Mouse (Mus musculus): ENCODE measurements around the gene Ighmbp2. TPM values are rescaled to one million over a fixed set of nuclear protein-coding genes. Genes with fewer than 3 reads are reported as not detected.

Gene Ighmbp2
- total and polyA plus RNA-seq, 2 experiments from 2014 or later: 8.6 to 11.5 TPM

DNA sequence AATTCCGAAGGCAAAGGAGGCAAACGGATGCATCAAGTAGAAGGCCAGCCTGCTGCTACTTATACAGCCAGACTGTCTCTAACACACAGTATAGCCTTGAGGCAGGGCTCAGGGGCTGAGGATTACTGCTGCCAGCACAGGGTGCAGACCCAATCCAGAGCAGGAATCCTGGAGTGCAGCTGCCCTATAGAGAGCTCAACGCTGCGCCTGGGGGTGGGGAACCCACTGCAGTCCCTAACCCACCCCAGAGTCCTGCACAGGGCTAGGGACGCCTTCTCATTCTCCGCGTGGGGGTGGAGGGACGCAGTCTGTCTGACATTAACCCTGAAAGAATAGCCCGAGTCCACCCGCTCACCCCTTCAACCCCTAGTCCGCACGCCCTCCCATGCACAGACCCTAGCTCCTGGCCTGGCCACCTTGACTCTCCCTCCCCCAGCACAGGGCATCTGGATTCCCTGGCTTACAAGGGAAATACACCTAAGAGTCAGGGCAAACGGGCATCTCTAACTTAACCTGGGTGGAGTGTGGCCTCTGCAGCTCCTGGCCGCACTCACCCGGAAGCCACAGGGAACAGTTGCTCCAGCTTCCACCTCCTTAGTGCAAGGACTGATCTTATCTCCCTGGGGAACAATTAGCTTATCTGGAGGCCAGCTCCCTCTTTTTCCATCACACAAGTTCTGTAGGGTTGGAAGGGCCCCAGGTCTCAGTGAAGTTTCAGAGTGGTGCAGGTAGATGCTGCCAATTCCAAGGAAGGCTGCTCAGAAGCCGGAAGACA, 24.5 kb upstream of the Ighmbp2 start:
- no peaks in the 10 kb centered on the region; the same call in 1 of the 2 replicates for H3K9me3 ChIP-seq (ENCODE audit: low read length)
- H3K27me3 ChIP-seq (ENCODE audit: insufficient read depth, low read length): no peaks in the 10 kb centered on the region
- H3K36me3 ChIP-seq (ENCODE audit: insufficient read depth, low read length): no peaks in the 10 kb centered on the region
- DNase-seq (ENCODE audit: low spot score) (no peak), ATAC-seq (no peak)
- H3K4me1 ChIP-seq (ENCODE audit: insufficient read depth, low read length): no peaks in the 10 kb centered on the region
- no peak overlapping the region for H3K27ac ChIP-seq
- H3K9ac ChIP-seq (replicated peaks; ENCODE audit: low read length): no peak overlapping the region
- H3K4me2 ChIP-seq (ENCODE audit: low read depth, low read length): no peak overlapping the region
- WGBS: 56% methylated on average over 16 of the region's 16 CpGs
- no peak overlapping the region for H3K4me3 ChIP-seq (ENCODE audit: low read length)
- no peak for TF ChIP-seq CTCF (IDR thresholded peaks at IDR 0.05; ENCODE audit: low read depth)

DNA sequence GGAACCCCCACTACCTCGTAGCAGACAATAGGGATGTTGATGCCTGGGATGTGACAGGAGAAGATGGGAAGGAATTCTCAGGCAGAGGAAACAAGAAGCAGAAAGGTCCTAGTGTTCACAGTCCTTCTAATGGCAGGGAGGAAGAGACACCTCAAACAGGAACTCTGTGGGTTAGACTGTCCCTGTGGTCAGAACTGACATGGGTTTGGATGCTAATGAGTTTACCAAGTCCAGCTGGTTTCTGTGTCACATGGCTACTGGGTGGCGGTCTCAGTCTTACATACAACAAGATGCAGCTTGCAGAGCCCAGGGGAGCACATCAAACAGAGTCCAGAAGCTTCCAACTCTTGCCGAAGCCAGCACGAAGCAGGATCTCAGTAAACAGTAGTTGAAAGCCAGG, 21.2 kb upstream of the Ighmbp2 start:
- Histone ChIP-seq H3K36me3 (ENCODE audit: insufficient read depth, low read length) (no peaks in the 10 kb centered on the region), H3K9ac (replicated peaks; ENCODE audit: low read length) (no peak overlapping the region), H3K4me2 (ENCODE audit: low read depth, low read length) (no peak overlapping the region), H3K4me3 (ENCODE audit: low read length) (no peak overlapping the region), H3K4me1 (ENCODE audit: insufficient read depth, low read length) (no peaks in the 10 kb centered on the region), H3K27ac (no peak overlapping the region), H3K9me3 (ENCODE audit: low read length) (no peaks in the 10 kb centered on the region), H3K27me3 (ENCODE audit: insufficient read depth, low read length) (no peaks in the 10 kb centered on the region)
- WGBS: 72% methylated on average over 4 of the region's 4 CpGs
- no peak for ATAC-seq
- DNase-seq (ENCODE audit: low spot score): no peak
- no peak for TF ChIP-seq CTCF (IDR thresholded peaks at IDR 0.05; ENCODE audit: low read depth)

DNA sequence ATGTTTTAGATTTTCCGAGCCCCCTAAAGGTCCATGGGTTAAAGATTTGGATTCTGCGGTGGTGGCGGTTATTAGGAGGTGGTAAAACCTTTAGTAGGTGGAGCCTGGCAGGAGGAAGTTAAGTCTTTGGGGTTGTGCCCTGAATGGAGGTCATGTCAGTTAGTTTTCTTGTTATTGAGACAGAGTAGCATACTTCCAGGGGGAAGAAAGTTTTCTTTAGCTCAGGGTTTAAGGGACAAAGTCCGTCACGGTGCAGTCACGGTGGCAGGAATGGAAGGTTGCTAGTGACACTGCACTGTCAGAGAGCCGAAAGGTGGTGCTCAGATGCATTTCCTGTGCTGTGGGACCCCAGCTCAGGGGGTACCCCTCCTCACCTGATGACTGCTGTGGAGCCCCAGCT, 15.0 kb upstream of the Ighmbp2 start:
- Histone ChIP-seq H3K9me3 (ENCODE audit: low read length) (no peaks in the 10 kb centered on the region), H3K27me3 (ENCODE audit: insufficient read depth, low read length) (no peaks in the 10 kb centered on the region), H3K4me1 (ENCODE audit: insufficient read depth, low read length) (no peaks in the 10 kb centered on the region), H3K4me2 (ENCODE audit: low read depth, low read length) (no peak overlapping the region), H3K27ac (no peak overlapping the region), H3K36me3 (ENCODE audit: insufficient read depth, low read length) (no peaks in the 10 kb centered on the region), H3K4me3 (ENCODE audit: low read length) (no peak overlapping the region), H3K9ac (replicated peaks; ENCODE audit: low read length) (no peak overlapping the region)
- ATAC-seq (no peak), DNase-seq (ENCODE audit: low spot score) (no peak)
- no peak for TF ChIP-seq CTCF (IDR thresholded peaks at IDR 0.05; ENCODE audit: low read depth)
- WGBS: 88% methylated on average over 7 of the region's 7 CpGs

DNA sequence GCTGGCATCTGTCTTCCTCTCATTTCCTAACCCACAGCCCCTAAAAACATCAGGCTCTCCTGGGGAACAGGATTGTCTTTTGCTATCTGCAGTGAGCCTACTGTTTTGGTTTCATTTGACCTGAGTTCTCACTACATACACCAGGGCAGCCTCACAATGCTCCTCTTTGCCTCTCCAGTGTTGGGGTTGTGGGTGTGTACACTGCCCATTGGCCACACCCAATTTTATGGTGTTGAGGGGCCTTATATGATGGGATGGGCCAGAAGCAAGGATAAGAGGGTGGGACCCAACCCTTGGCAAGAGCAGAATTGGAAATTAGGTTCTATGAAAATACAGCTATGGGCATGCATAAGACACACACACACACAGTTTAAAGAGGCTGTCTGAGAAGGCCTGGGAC, 14.2 kb upstream of the Ighmbp2 start:
- no peak for TF ChIP-seq CTCF (IDR thresholded peaks at IDR 0.05; ENCODE audit: low read depth)
- Histone ChIP-seq H3K4me1 (ENCODE audit: insufficient read depth, low read length) (no peaks in the 10 kb centered on the region), H3K4me2 (ENCODE audit: low read depth, low read length) (no peak overlapping the region), H3K4me3 (ENCODE audit: low read length) (no peak overlapping the region), H3K9me3 (ENCODE audit: low read length) (no peaks in the 10 kb centered on the region), H3K27ac (no peak overlapping the region), H3K27me3 (ENCODE audit: insufficient read depth, low read length) (no peaks in the 10 kb centered on the region), H3K36me3 (ENCODE audit: insufficient read depth, low read length) (no peaks in the 10 kb centered on the region), H3K9ac (replicated peaks; ENCODE audit: low read length) (no peak overlapping the region)
- ATAC-seq (no peak), DNase-seq (ENCODE audit: low spot score) (no peak)

DNA sequence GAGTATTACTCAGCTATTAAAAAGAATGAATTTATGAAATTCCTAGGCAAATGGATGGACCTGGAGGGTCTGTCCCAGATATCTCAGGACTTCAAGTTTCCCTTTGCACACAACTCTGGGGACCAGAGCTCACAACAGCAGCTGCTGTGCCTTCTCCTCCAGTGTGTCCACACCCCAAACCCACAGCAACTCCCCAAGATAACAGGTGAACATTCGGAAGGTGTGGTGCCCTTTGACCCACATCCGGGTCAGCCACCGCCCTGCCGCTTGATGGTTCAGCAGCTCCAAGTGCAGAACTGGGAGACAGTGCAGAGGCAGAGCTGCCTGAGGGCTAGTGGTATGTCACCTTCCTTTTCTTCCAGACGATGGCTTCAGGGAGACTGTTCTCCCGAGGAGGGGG, 12.4 kb upstream of the Ighmbp2 start:
- no peak for TF ChIP-seq CTCF (IDR thresholded peaks at IDR 0.05; ENCODE audit: low read depth)
- H3K9me3 ChIP-seq (ENCODE audit: low read length): no peaks in the 10 kb centered on the region
- no peaks in the 10 kb centered on the region for H3K4me1 ChIP-seq (ENCODE audit: insufficient read depth, low read length)
- peaks cover 11% of the 10 kb centered on the region for H3K36me3 ChIP-seq (ENCODE audit: insufficient read depth, low read length)
- H3K9ac ChIP-seq (replicated peaks; ENCODE audit: low read length): no peak overlapping the region
- 87% methylated on average over 6 of the region's 6 CpGs for WGBS
- H3K4me2 ChIP-seq (ENCODE audit: low read depth, low read length): no peak overlapping the region
- no peaks in the 10 kb centered on the region for H3K27me3 ChIP-seq (ENCODE audit: insufficient read depth, low read length)
- ATAC-seq: no peak
- DNase-seq (ENCODE audit: low spot score): no peak
- no peak overlapping the region for H3K4me3 ChIP-seq (ENCODE audit: low read length)
- H3K27ac ChIP-seq: no peak overlapping the region

DNA sequence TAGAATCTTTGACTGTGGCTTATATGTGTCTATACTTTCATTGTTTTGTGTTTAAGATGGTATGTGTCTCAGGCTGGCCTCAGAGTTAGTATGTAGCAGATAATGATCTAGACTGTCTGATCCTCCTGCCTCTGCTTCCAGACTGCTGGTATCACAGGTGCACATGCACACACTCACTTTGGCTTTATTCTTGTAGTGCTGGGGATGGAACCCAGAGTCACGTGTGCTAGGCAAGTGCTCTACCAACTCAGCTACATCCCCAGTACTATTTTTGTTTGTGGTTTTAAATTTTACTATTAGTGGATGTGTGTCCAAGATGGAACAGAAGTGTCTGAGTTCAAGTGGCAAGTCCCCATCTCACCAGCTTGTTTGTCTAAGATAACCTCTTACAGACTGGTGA, 10.2 kb upstream of the Ighmbp2 start:
- Histone ChIP-seq H3K36me3 (ENCODE audit: insufficient read depth, low read length) (peaks cover 26% of the 10 kb centered on the region), H3K9ac (replicated peaks; ENCODE audit: low read length) (no peak overlapping the region), H3K27me3 (ENCODE audit: insufficient read depth, low read length) (no peaks in the 10 kb centered on the region)

DNA sequence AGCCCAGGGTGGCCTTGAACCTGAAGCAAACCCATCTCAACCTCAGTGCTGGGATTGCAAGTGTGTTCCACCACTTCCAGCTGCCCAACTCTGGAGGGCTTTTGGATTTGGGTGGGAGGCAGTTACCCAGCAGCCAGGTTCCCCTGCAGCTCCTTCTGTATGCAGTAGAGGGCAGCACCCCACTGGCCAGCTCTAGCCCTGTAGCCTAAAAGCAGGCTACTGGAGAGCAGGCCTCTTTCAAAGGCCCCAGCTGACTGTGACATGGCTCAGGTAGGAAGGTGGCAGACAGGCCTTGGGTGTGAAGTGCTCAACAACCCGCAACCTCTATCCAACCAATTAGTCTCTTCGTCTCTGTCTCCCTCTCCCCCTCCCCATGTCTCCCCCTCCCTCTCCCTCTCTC, 9.2 kb upstream of the Ighmbp2 start:
- no peaks in the 10 kb centered on the region for H3K4me1 ChIP-seq (ENCODE audit: insufficient read depth, low read length)
- H3K9me3 ChIP-seq (ENCODE audit: low read length): no peaks in the 10 kb centered on the region
- H3K4me2 ChIP-seq (ENCODE audit: low read depth, low read length): no peak overlapping the region
- peak; percentile 71 for DNase-seq (ENCODE audit: low spot score)
- no peaks in the 10 kb centered on the region for H3K27me3 ChIP-seq (ENCODE audit: insufficient read depth, low read length)
- H3K27ac ChIP-seq: no peak overlapping the region
- no peak overlapping the region for H3K4me3 ChIP-seq (ENCODE audit: low read length)
- no peak overlapping the region for H3K9ac ChIP-seq (replicated peaks; ENCODE audit: low read length)
- H3K36me3 ChIP-seq (ENCODE audit: insufficient read depth, low read length): peaks cover 27% of the 10 kb centered on the region
- peak; percentile 71 for ATAC-seq
- TF ChIP-seq CTCF (IDR thresholded peaks at IDR 0.05; ENCODE audit: low read depth): peak; percentile 88
- 85% methylated on average over 2 of the region's 2 CpGs for WGBS

More for the DNA sequence above, 10.2 kb upstream of the Ighmbp2 start:
- Histone ChIP-seq H3K27ac (no peak overlapping the region), H3K4me2 (ENCODE audit: low read depth, low read length) (no peak overlapping the region), H3K9me3 (ENCODE audit: low read length) (no peaks in the 10 kb centered on the region), H3K4me3 (ENCODE audit: low read length) (no peak overlapping the region), H3K4me1 (ENCODE audit: insufficient read depth, low read length) (no peaks in the 10 kb centered on the region)
- DNase-seq (ENCODE audit: low spot score) (no peak), ATAC-seq (no peak)
- no peak for TF ChIP-seq CTCF (IDR thresholded peaks at IDR 0.05; ENCODE audit: low read depth)
- 93% methylated on average over 1 of the region's 1 CpGs for WGBS

All from hindbrain, postnatal 0 days (tissue).